Mouse (Mus musculus) testis, adult 2 months (tissue): ENCODE data around the gene Gm10322. TPM values are rescaled to one million over a fixed set of nuclear protein-coding genes. Genes with fewer than 3 reads are reported as not detected.

Experiments
- H3K27ac ChIP-seq: fragments of 200-500 bp; 2 replicates; pipeline ENCODE4 v1.5.1; 2012; ENCODE audit warnings: low read depth, low read length; ENCODE audit not compliant: control insufficient read depth, insufficient read depth
- H3K27me3 ChIP-seq: fragments of 200-500 bp; 2 replicates; pipeline ENCODE4 v1.6.1; 2012; ENCODE audit warnings: mild to moderate bottlenecking, low read length, moderate library complexity; ENCODE audit not compliant: control insufficient read depth, insufficient read depth
- H3K36me3 ChIP-seq: fragments of 200-500 bp; 2 replicates; pipeline ENCODE4 v1.6.1; 2012; ENCODE audit warnings: mild to moderate bottlenecking, low read length; ENCODE audit not compliant: control insufficient read depth, insufficient read depth
- H3K4me1 ChIP-seq: fragments of 200-500 bp; 2 replicates; pipeline ENCODE4 v1.6.1; 2012; ENCODE audit warnings: low read length; ENCODE audit not compliant: control insufficient read depth, insufficient read depth
- H3K4me3 ChIP-seq: fragments of 200-500 bp; 2 replicates; pipeline ENCODE4 v1.5.1; 2012; ENCODE audit warnings: low read depth, mild to moderate bottlenecking, low read length, moderate library complexity, mixed read lengths; ENCODE audit not compliant: control insufficient read depth
- CTCF ChIP-seq: fragments of 200-500 bp; IDR thresholded peaks from 2 replicates; pipeline ENCODE4 v1.5.1; 2012; ENCODE audit warnings: low read depth, mild to moderate bottlenecking, inconsistent platforms, low read length, moderate library complexity; ENCODE audit not compliant: control insufficient read depth, insufficient read depth, insufficient replicate concordance
- POLR2A ChIP-seq: fragments of 200-500 bp; IDR thresholded peaks from 2 replicates; pipeline ENCODE4 v1.6.1; 2012; ENCODE audit warnings: low read depth, mild to moderate bottlenecking, inconsistent platforms, low read length, moderate library complexity; ENCODE audit not compliant: control insufficient read depth
- polyA plus RNA-seq: library from polyadenylated mRNA; depleted of rRNA; stranded (reverse); fragments of >200 nt; gene quantifications from 2 replicates; pipeline ENCODE4 v1.2.3, GENCODE M21; 2012; rRNA removed

Gene Gm10322
- polyA plus RNA-seq, 1 experiment = not detected

DNA sequence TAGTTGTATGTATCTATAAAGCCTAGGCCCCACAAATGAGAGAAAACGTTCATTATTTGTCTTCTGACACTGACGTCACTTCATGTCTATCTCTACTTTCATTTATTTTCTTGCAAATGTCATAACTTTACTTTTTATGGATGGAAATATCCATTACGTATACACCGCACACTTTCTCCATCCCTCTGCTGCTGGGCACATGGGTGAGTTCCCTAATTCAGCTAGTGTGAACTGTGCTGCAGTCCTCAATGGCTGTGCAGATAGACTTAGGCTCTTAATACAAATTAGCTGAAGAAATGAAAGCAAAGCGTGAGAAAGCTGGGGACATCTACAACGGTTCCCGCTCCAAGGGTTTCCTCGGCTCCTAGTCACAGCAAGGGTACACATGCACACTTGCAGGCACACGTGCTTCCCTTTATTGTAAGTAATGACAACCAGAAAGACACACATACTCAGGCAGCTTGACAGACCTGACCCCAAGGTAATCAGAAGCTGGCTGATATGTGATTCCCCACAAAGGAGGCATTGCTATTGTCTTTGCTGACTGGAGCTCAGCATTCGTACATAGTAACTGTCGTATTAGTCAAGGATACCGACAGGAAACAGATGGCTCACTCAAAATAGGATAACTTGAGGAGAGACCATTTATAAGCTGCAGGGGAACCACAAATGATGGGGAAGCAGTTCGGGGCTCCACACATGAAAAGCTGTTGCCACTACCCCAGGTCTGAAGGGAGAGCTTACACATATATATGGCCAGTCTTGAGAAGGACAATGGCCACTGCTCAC, 49.8 kb downstream of the Gm10322 start:
- Histone ChIP-seq H3K4me1 (no peaks in the 10 kb centered on the region), H3K27me3 (no peaks in the 10 kb centered on the region), H3K27ac (no peak overlapping the region), H3K4me3 (no peak overlapping the region), H3K36me3 (no peaks in the 10 kb centered on the region)
- TF ChIP-seq POLR2A (no peak), CTCF (no peak)

Other genes starting within 250 kb of the Gm10322 start
- 5.1 and 6.3 TPM in 2 replicates for gene Gm10273, start 220.4 kb upstream of the Gm10322 start, polyA plus RNA-seq
- gene Pla2g12b, start 212.4 kb upstream of the Gm10322 start, polyA plus RNA-seq = 0.14 and 0.19 TPM in 2 replicates
- gene Oit3, start 174.3 kb upstream of the Gm10322 start, polyA plus RNA-seq = 2.7 and 3.0 TPM in 2 replicates
- 15.9 and 16.7 TPM in 2 replicates for gene Mcu, start 629 bp downstream of the Gm10322 start, polyA plus RNA-seq
- 25.4 and 33.6 TPM in 2 replicates for gene Micu1, start 86.4 kb downstream of the Gm10322 start, polyA plus RNA-seq